Mouse (Mus musculus): ENCODE results near the gene Arl5c.

DNA sequence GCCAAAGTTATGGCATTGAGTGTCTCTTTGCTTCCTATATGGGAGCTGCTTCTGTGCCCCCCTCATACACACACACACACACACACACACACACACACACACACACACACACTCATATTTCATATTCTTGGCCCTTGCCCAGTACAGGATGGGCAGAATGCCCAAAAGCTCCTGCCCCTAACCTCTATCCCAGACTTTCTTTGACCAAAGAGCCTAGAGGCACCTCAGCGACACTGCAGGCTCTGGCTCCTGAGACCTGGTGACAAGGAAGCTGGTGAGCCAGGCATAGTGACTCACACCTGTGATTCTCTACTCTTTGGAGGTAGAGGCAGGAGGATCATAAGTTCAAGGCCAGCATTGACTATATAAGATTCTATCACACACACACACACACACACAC lies 24.7 kb upstream of the Arl5c start:
- TF ChIP-seq CTCF (IDR thresholded peaks at IDR 0.05; ENCODE audit: control insufficient read depth, insufficient read depth, low read length) (no peak), POLR2A (IDR thresholded peaks at IDR 0.05; ENCODE audit: borderline replicate concordance, control insufficient read depth, low read depth, low read length) (no peak)

Data from bone marrow, adult 2 months (tissue).